7 mouse cellular contexts compared by ENCODE assay signal in genomic region chr10:81641978-81642647, GRCm38 (mm10). TPM values are rescaled to one million over a fixed set of nuclear protein-coding genes. Genes with fewer than 3 reads are reported as not detected.
DNase-seq lines count a peak whose midpoint lies in the region; ATAC-seq and TF ChIP-seq lines count a peak whose summit lies in the region.

No protein-coding gene starts in this region.

- no peaks in the 10 kb centered on the region for H3K36me3 ChIP-seq in forebrain, embryonic 16.5 days (ENCODE audit: control insufficient read depth, insufficient read depth)
- H3K36me3 ChIP-seq in liver, embryonic 15.5 days (replicated peaks), result no peaks in the 10 kb centered on the region

- peaks cover 25% of the 10 kb centered on the region for H3K4me1 ChIP-seq in forebrain, embryonic 16.5 days (replicated peaks; ENCODE audit: control insufficient read depth, insufficient read depth, low read length)
- H3K4me1 ChIP-seq in liver, embryonic 15.5 days (replicated peaks), result peaks cover 30% of the 10 kb centered on the region

- ATAC-seq in forebrain, embryonic 16.5 days, result no peak
- ATAC-seq in liver, embryonic 15.5 days (ENCODE audit: insufficient read depth), result no peak

- no peaks in the 10 kb centered on the region for H3K9me3 ChIP-seq in forebrain, embryonic 16.5 days (ENCODE audit: control insufficient read depth, low read length)
- no peaks in the 10 kb centered on the region for H3K9me3 ChIP-seq in liver, embryonic 15.5 days (replicated peaks)

- H3K4me2 ChIP-seq in forebrain, embryonic 16.5 days (ENCODE audit: low read length), result peak overlapping the region; percentile 98; the same call in 1 of the 2 replicates
- peak overlapping the region; percentile 99 for H3K4me2 ChIP-seq in liver, embryonic 15.5 days

- H3K9ac ChIP-seq in forebrain, embryonic 16.5 days (replicated peaks; ENCODE audit: low read depth, low read length), result peak overlapping the region; percentile 6; the same call in 1 of the 2 replicates
- peak overlapping the region; percentile 86; the same call in 1 of the 2 replicates for H3K9ac ChIP-seq in liver, embryonic 15.5 days

- 83% methylated on average over 8 of the region's 8 CpGs for WGBS in forebrain, embryonic 16.5 days
- 70% methylated on average over 8 of the region's 8 CpGs for WGBS in liver, embryonic 15.5 days (ENCODE audit: insufficient replicate concordance)

- no peak for DNase-seq in layer of hippocampus, adult 2 months (ENCODE audit: low spot score in 2 of 2)
- no peak for DNase-seq in layer of hippocampus, adult 9-11 months
- DNase-seq in cerebellum, postnatal 14 days, result peak; percentile 46 to 67
- DNase-seq in thymus, postnatal 36 days, result no peak
- no peak for DNase-seq in adipocyte (ENCODE audit: low spot score)

- H3K27me3 ChIP-seq in forebrain, embryonic 16.5 days (replicated peaks; ENCODE audit: control insufficient read depth, insufficient read depth, low read length), result no peaks in the 10 kb centered on the region
- peaks cover 9% of the 10 kb centered on the region for H3K27me3 ChIP-seq in liver, embryonic 15.5 days

- peak overlapping the region; percentile 92 for H3K4me3 ChIP-seq in layer of hippocampus, adult 2 months
- no peak overlapping the region; the same call in 1 of the 2 replicates for H3K4me3 ChIP-seq in forebrain, embryonic 16.5 days (replicated peaks; ENCODE audit: low read length)
- peak overlapping the region; percentile 78; the same call in 1 of the 2 replicates for H3K4me3 ChIP-seq in liver, embryonic 15.5 days (replicated peaks)

- H3K27ac ChIP-seq in layer of hippocampus, adult 2 months, result peak overlapping the region; percentile 97; the same call in 1 of the 2 replicates
- no peak overlapping the region for H3K27ac ChIP-seq in forebrain, embryonic 16.5 days (ENCODE audit: low read length)
- H3K27ac ChIP-seq in liver, embryonic 15.5 days (replicated peaks), result peak overlapping the region; percentile 90; the same call in 1 of the 2 replicates

- no peak for TF ChIP-seq CTCF in layer of hippocampus, adult 2 months (conservative IDR thresholded peaks at IDR 0.05)

RNA-seq across cellular contexts. Expression of gene Gm10778, which starts 6.7 kb away (rescaled TPM):
- total RNA-seq in layer of hippocampus, adult 2 months (2021), result 1 to 10 TPM; 3.6 to 5.0 TPM
- polyA plus RNA-seq in forebrain, embryonic 16.5 days (2015; fragmentation: Nextera tagmentation; extraction: Ambion mirVana), result 6.6 and 6.9 TPM in 2 replicates
- 1.7 TPM in 2 replicates for polyA plus RNA-seq in liver, embryonic 15.5 days (2015; fragmentation: Nextera tagmentation; extraction: Ambion mirVana)

RNA-seq across cellular contexts. Expression of gene Ankrd24, which starts 13.8 kb away (rescaled TPM):
- 10 to 100 TPM; 33.6 to 38.6 TPM for total RNA-seq in layer of hippocampus, adult 2 months (2021)
- 13.8 and 16.5 TPM in 2 replicates for polyA plus RNA-seq in forebrain, embryonic 16.5 days (2015; fragmentation: Nextera tagmentation; extraction: Ambion mirVana)
- polyA plus RNA-seq in liver, embryonic 15.5 days (2015; fragmentation: Nextera tagmentation; extraction: Ambion mirVana), result 1.8 and 2.3 TPM in 2 replicates

RNA-seq across cellular contexts. Expression of gene Sirt6, which starts 14.5 kb away (rescaled TPM):
- total RNA-seq in layer of hippocampus, adult 2 months (2021), result 10 to 100 TPM; 29.7 to 31.4 TPM
- polyA plus RNA-seq in forebrain, embryonic 16.5 days (2015; fragmentation: Nextera tagmentation; extraction: Ambion mirVana), result 51.4 and 55.1 TPM in 2 replicates
- 7.7 and 9.1 TPM in 2 replicates for polyA plus RNA-seq in liver, embryonic 15.5 days (2015; fragmentation: Nextera tagmentation; extraction: Ambion mirVana)

RNA-seq across cellular contexts. Expression of gene BC025920, which starts 36.0 kb away (rescaled TPM):
- 1 to 10 TPM; 4.2 to 5.0 TPM for total RNA-seq in layer of hippocampus, adult 2 months (2021)
- 2.7 and 3.4 TPM in 2 replicates for polyA plus RNA-seq in forebrain, embryonic 16.5 days (2015; fragmentation: Nextera tagmentation; extraction: Ambion mirVana)
- 0.23 and 0.24 TPM in 2 replicates for polyA plus RNA-seq in liver, embryonic 15.5 days (2015; fragmentation: Nextera tagmentation; extraction: Ambion mirVana)

RNA-seq across cellular contexts. Expression of gene Tle6, which starts 41.2 kb away (rescaled TPM):
- 1 to 10 TPM; 4.1 to 5.0 TPM for total RNA-seq in layer of hippocampus, adult 2 months (2021)
- 3.5 and 3.7 TPM in 2 replicates for polyA plus RNA-seq in forebrain, embryonic 16.5 days (2015; fragmentation: Nextera tagmentation; extraction: Ambion mirVana)
- 3.5 TPM in 2 replicates for polyA plus RNA-seq in liver, embryonic 15.5 days (2015; fragmentation: Nextera tagmentation; extraction: Ambion mirVana)

Comparison
In these comparisons a context has a peak if more than half of its experiments do, and no peak if none do; other contexts are left out.
1. DNase-seq: peak in cerebellum, postnatal 14 days (2 of 2); none in layer of hippocampus, adult 2 months (0 of 2), layer of hippocampus, adult 9-11 months (single experiment), thymus, postnatal 36 days (0 of 2) and adipocyte (single experiment).